Mouse (Mus musculus) hindbrain, embryonic 11.5 days (tissue): Measurements from ENCODE around the gene Bcar3. TPM values are rescaled to one million over a fixed set of nuclear protein-coding genes. Genes with fewer than 3 reads are reported as not detected.

Source experiments
- ATAC-seq: fragments of 200-750 bp; cut with Nextera tagmentation; 2 replicates; pipeline ENCODE4 v1.8.0; 2017; ENCODE audit warnings: mild to moderate bottlenecking, moderate TSS enrichment, moderate library complexity; ENCODE audit not compliant: low FRiP score
- DNase-seq: peaks from one replicate; pipeline ENCODE4 v3.0.0-alpha.2; 2015; ENCODE audit warnings: low spot score
- H3K27ac ChIP-seq: fragments of 300-500 bp; sonication (generic); 2 replicates; pipeline ENCODE4 v1.5.1; 2014; ENCODE audit warnings: mild to moderate bottlenecking, low read depth, low read length
- H3K27me3 ChIP-seq: fragments of 300-500 bp; sonication (generic); 2 replicates; pipeline ENCODE4 v1.6.1; 2014; ENCODE audit warnings: mild to moderate bottlenecking, low read length, moderate library complexity, mixed read lengths; ENCODE audit not compliant: control insufficient read depth, insufficient read depth
- H3K36me3 ChIP-seq: fragments of 300-500 bp; sonication (generic); 2 replicates; pipeline ENCODE4 v1.6.1; 2014; ENCODE audit warnings: mild to moderate bottlenecking, low read length, moderate library complexity, mixed read lengths; ENCODE audit not compliant: control insufficient read depth, insufficient read depth
- H3K4me1 ChIP-seq: fragments of 300-500 bp; sonication (generic); replicated peaks from 2 replicates; pipeline ENCODE4 v1.6.1; 2014; ENCODE audit warnings: low read length, mixed read lengths; ENCODE audit not compliant: control insufficient read depth, insufficient read depth
- H3K4me2 ChIP-seq: fragments of 300-500 bp; sonication (generic); replicated peaks from 2 replicates; pipeline ENCODE4 v1.6.1; 2014; ENCODE audit warnings: mild to moderate bottlenecking, low read depth, low read length
- H3K4me3 ChIP-seq: fragments of 300-500 bp; sonication (generic); 2 replicates; pipeline ENCODE4 v1.5.1; 2014; ENCODE audit warnings: low read depth, low read length
- H3K9ac ChIP-seq: fragments of 300-500 bp; sonication (generic); 2 replicates; pipeline ENCODE4 v1.6.1; 2014; ENCODE audit warnings: low read depth, low read length
- H3K9me3 ChIP-seq: fragments of 300-500 bp; sonication (generic); 2 replicates; pipeline ENCODE4 v1.6.1; 2016; ENCODE audit warnings: low read length; ENCODE audit not compliant: control insufficient read depth
- WGBS: fragments of 180-500 bp; shearing (Covaris S2); extraction: QIAGEN DNeasy Blood & Tissue Kit; methylation state at CpG from one replicate; pipeline ENCODE4 v1.1.7; 2014; 5-methylcytosine and 5-hydroxymethylcytosine counted together
- polyA plus RNA-seq: library from polyadenylated mRNA; unstranded; fragments of >200 nt; fragmentation: Nextera tagmentation; extraction: Ambion mirVana; gene quantifications from 2 replicates; pipeline ENCODE4 v1.2.1, GENCODE M21; 2014

Gene Bcar3
- polyA plus RNA-seq, 1 experiment from 2014 or later = 6.7 TPM

DNA sequence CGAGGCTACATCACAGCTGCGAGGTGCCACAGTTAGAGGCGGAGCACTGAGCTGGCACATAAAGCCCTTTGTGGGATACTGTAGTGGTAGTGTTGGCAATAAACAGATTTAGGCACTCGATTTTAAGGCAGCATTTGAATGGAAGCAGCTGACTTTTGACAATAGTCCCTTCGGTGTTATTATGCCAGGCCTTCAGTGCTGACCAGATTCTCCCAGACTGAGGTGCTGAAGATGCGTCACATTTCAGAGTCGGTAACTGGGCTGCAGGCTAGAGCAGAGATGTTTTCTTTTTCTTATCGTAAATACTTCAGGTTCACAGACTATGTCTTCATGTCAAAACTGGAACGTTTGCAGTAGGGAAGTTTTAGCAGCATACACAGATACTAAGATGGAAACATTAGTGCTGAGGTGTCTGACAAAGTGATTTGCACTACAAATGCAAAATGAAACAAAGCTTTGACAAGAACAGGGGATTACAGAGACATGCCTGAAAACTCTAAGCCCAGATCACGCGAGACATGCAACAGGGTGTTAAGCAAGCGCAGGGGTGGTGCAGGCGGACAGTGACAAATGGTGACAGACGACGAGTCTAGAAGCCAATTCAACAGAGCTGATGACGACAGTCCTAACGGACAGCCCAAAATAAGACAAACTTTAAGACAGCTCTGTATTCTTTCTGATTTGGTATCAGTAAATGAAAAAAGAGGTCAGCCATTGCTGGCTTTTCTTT lies 246.2 kb downstream of the Bcar3 start:
- Histone ChIP-seq H3K4me1 (no peaks in the 10 kb centered on the region), H3K9me3 (no peaks in the 10 kb centered on the region), H3K27me3 (no peaks in the 10 kb centered on the region), H3K27ac (no peak overlapping the region), H3K4me3 (no peak overlapping the region), H3K4me2 (no peak overlapping the region), H3K36me3 (0 out of 2 replicates have a peak, but pooled peaks cover 7% of the 10 kb centered on the region), H3K9ac (no peak overlapping the region)
- no peak for DNase-seq
- WGBS = 84% methylated on average over 17 of the region's 17 CpGs
- ATAC-seq = no peak

DNA sequence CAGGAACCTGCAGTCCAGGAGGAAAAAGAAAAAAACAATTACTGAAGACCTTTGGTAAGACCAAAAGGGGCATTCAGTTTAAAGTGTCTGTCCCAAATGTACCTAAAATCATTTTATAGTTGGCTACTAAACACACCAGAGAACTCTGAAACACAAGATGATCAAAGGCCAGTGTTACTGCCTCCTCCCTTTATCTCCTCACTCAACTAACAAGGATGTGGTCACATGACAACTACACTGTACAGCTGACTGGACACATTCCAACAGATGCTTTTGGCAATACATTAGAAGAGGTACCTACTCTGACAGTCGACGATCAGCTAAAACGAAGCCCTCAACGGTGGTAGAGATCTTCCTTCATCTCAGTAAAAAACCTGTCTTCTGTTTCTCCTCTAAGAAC lies 247.0 kb downstream of the Bcar3 start:
- no peaks in the 10 kb centered on the region for H3K27me3 ChIP-seq
- H3K4me1 ChIP-seq = no peaks in the 10 kb centered on the region
- no peak overlapping the region for H3K4me2 ChIP-seq
- no peak overlapping the region for H3K4me3 ChIP-seq
- no peak overlapping the region for H3K9ac ChIP-seq
- no peak overlapping the region for H3K27ac ChIP-seq
- H3K9me3 ChIP-seq = no peaks in the 10 kb centered on the region
- H3K36me3 ChIP-seq = 0 out of 2 replicates have a peak, but pooled peaks cover 7% of the 10 kb centered on the region
- 89% methylated on average over 4 of the region's 4 CpGs for WGBS
- DNase-seq = no peak
- ATAC-seq = no peak

DNA sequence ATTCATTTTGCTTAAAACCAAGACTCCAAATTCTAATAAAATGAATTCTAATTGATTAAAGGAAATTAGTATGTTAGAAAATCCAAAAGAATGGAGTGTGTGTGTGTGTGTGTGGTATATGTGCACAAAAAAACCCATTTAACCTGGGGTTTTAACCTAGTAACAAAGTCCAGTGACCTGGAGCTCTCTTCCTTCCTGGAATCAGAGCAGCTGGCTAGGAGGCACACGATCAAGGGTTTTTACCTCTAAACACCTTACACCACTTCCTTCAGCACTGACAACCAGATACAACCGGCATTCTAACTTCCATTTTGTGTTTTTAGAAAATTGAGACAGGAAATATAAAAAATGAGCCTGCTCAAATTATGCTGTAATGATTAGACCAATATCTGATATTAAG lies 251.4 kb downstream of the Bcar3 start:
- 89% methylated on average over 2 of the region's 2 CpGs for WGBS
- DNase-seq (no peak), ATAC-seq (no peak)
- H3K36me3 ChIP-seq = 0 out of 2 replicates have a peak, but pooled peaks cover 3% of the 10 kb centered on the region
- H3K9ac ChIP-seq = no peak overlapping the region
- no peak overlapping the region for H3K27ac ChIP-seq
- H3K4me3 ChIP-seq = no peak overlapping the region
- no peaks in the 10 kb centered on the region for H3K9me3 ChIP-seq
- no peaks in the 10 kb centered on the region for H3K27me3 ChIP-seq
- H3K4me1 ChIP-seq = no peaks in the 10 kb centered on the region
- H3K4me2 ChIP-seq = no peak overlapping the region

DNA sequence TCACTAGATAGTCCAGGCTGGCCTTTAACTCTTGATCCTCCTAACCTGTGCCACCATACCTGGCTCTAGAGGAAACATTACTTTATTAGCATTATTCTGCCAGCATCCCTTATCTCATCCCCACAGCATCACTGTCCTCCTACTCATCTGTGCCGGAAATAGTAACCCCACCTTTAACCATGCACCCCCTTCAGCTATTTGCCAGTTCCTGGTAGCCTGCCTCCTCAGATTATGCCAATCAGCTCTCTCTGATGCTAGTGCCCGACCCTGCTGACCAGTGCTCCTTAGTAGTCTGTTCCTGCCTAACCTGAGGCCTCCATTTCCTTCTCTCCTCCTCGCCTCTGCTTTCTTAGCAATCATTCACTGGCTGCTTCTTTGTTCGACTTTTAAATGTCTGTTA lies 253.5 kb downstream of the Bcar3 start:
- Histone ChIP-seq H3K27ac (no peak overlapping the region), H3K27me3 (no peaks in the 10 kb centered on the region), H3K9me3 (no peaks in the 10 kb centered on the region), H3K4me1 (no peaks in the 10 kb centered on the region), H3K4me3 (no peak overlapping the region), H3K36me3 (no peaks in the 10 kb centered on the region), H3K9ac (no peak overlapping the region), H3K4me2 (no peak overlapping the region)
- 90% methylated on average over 4 of the region's 4 CpGs for WGBS
- ATAC-seq = no peak
- DNase-seq = no peak

DNA sequence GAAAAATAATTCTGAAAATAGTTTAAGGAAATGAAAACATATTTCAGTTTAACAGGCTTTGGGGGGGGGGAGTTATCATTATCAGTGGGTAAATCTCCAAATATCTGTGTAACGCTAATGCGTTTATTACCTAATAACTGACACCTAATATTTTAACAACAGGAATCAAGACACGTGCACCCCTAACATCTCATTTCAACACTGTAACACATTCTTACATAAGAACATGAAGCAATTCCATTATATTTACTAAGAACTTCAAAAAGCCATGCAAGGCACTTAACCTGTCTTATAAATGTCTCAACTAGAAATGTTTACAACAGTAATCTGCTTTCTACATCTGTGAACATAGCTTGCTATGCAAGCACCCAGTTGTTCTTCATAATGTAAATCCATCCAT lies 257.2 kb downstream of the Bcar3 start:
- no peak overlapping the region for H3K4me3 ChIP-seq
- DNase-seq (no peak), ATAC-seq (no peak)
- H3K9ac ChIP-seq = no peak overlapping the region
- H3K36me3 ChIP-seq = no peaks in the 10 kb centered on the region
- no peak overlapping the region for H3K27ac ChIP-seq
- 96% methylated on average over 3 of the region's 3 CpGs for WGBS
- no peaks in the 10 kb centered on the region for H3K27me3 ChIP-seq
- no peaks in the 10 kb centered on the region for H3K4me1 ChIP-seq
- H3K4me2 ChIP-seq = no peak overlapping the region
- no peaks in the 10 kb centered on the region for H3K9me3 ChIP-seq

DNA sequence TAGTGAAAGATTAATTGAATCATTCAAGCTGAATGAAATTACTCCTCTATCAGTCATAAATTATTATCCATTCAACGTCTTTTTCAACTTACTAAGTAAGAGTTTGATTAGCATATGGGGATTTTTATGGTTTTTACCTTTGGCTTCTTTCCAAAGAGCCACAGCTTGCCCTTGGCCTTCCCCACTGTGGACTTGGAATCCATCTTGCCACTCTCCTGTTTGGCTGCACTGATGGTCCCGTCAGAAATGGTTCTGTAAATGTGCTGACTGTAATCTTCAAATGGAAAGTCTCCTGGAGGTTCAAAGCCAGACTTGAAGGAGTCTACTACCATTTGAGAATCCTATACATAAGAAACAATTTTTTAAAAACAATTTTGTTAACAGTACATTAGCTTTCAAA lies 263.8 kb downstream of the Bcar3 start:
- no peaks in the 10 kb centered on the region for H3K36me3 ChIP-seq
- H3K9me3 ChIP-seq = no peaks in the 10 kb centered on the region
- no peaks in the 10 kb centered on the region for H3K27me3 ChIP-seq
- H3K4me1 ChIP-seq = no peaks in the 10 kb centered on the region
- no peak overlapping the region for H3K27ac ChIP-seq
- no peak overlapping the region for H3K4me3 ChIP-seq
- no peak for ATAC-seq
- WGBS = 82% methylated on average over 2 of the region's 2 CpGs
- H3K4me2 ChIP-seq = no peak overlapping the region
- DNase-seq = no peak
- H3K9ac ChIP-seq = no peak overlapping the region

DNA sequence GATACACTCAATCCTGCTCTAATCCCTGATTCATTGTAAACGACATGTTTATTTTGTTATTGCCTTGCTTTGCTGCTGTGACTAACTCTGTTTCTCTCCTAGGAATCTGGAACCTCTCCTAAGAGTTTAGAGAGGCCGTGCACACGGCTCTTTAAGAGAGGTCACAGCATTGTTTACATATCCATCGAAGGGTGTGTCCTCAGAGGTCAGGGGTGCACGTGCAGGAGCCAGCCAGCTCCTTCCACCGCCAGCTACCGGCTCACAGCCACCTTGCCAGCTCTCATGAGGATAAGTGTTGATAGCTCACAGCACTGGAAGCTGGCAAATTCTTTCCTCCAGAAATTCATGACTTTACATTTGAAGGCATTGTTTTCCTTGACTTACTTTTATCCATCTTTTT lies 271.3 kb downstream of the Bcar3 start:
- 45% methylated on average over 7 of the region's 7 CpGs for WGBS
- no peak overlapping the region for H3K27ac ChIP-seq
- no peaks in the 10 kb centered on the region for H3K9me3 ChIP-seq
- DNase-seq (no peak), ATAC-seq (no peak)
- H3K4me1 ChIP-seq = no peaks in the 10 kb centered on the region
- no peaks in the 10 kb centered on the region for H3K27me3 ChIP-seq
- no peak overlapping the region for H3K9ac ChIP-seq
- no peaks in the 10 kb centered on the region for H3K36me3 ChIP-seq
- H3K4me3 ChIP-seq = no peak overlapping the region
- no peak overlapping the region for H3K4me2 ChIP-seq

DNA sequence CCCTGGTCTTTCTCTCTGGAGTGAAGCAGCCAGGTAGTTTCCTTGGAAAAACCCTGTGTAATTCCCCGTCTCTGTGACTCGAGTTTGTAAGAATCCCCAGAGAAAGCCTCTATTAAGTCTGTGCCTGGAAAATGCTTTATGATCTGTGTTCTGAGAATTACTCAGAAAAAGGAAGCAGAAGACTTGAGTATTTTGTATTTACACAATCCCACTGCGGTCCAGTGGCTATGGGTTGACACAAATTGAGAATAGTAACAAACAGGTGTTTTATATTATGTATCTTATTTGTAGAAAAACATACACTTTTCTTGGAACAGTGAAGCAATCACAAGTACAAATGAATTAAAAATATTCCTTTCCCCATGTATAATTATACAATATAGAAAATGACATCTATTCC lies 272.2 kb downstream of the Bcar3 start:
- ATAC-seq = no peak
- no peaks in the 10 kb centered on the region for H3K36me3 ChIP-seq

DNA sequence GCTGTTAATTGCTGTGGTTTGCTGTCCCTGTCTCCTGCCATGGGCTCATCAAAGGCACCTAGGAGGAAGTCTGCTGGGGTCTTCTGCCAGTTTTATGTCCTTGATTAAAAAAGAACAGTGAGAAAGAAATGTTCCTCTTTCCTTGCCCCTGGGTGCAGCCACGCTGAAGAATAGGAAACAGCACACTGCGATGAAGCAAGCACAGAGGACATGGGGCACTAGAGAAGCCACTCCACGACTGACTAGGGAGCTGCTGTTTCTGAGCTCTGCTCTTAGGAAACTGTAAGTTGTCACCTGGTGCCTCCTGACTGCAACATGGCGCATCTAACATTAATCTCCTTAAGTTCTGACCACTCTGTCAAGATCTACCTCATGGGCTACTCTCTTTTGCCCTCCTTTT lies 272.6 kb downstream of the Bcar3 start:
- Histone ChIP-seq H3K9me3 (no peaks in the 10 kb centered on the region), H3K36me3 (no peaks in the 10 kb centered on the region), H3K4me3 (no peak overlapping the region), H3K27me3 (no peaks in the 10 kb centered on the region), H3K9ac (no peak overlapping the region), H3K4me1 (no peaks in the 10 kb centered on the region), H3K4me2 (no peak overlapping the region), H3K27ac (no peak overlapping the region)
- no peak for DNase-seq
- WGBS = 83% methylated on average over 4 of the region's 4 CpGs
- ATAC-seq = no peak

More for the DNA sequence above, 272.2 kb downstream of the Bcar3 start:
- WGBS = 81% methylated on average over 3 of the region's 3 CpGs
- no peak overlapping the region for H3K27ac ChIP-seq
- H3K4me3 ChIP-seq = no peak overlapping the region
- no peaks in the 10 kb centered on the region for H3K4me1 ChIP-seq
- no peak overlapping the region for H3K9ac ChIP-seq
- H3K27me3 ChIP-seq = no peaks in the 10 kb centered on the region
- no peaks in the 10 kb centered on the region for H3K9me3 ChIP-seq
- DNase-seq = no peak
- H3K4me2 ChIP-seq = no peak overlapping the region
